Mouse (Mus musculus): ENCODE measurements around the gene Ugt1a5.

Ugt1a5 gene

DNA sequence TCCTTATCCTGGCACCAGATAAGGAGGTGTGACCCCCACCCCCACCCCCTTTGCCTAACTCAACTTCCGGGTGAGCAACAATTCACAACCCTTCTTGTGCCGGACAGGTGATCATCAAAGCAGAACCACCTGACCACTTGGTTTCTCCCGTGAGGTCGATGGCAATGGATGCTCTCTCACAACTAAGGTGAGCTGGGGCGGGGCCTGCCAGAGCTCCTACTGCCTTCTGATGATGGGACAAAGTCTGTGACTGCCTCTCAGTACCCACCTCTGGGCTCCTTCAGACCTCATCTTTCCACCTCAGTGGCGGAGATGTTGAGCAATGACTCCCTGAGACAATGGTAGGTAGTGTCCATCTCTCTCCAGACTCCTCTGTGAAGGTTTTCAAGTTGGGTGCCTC, 80.1 kb downstream of the Ugt1a5 start:
- DNase-seq, result no peak

DNA sequence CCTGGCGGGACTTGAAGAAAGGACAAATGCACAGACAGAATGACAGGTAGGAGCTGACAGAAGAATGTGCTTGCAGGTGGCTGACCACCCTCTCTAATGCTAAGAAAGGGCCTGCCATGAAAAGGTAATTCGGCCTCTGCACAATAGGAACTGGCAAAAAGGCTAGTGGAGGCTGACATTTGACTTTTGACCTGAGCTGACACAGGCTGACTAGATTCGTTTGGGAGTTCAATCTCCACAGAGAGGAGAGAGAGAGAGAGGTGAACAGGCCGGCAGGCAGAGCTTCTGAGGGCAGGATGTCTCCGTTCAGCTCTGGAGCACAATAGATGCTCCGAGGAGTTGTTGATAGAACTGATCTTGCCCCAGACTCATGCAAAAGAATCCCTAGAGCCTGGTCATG, 80.6 kb downstream of the Ugt1a5 start:
- DNase-seq, result no peak

DNA sequence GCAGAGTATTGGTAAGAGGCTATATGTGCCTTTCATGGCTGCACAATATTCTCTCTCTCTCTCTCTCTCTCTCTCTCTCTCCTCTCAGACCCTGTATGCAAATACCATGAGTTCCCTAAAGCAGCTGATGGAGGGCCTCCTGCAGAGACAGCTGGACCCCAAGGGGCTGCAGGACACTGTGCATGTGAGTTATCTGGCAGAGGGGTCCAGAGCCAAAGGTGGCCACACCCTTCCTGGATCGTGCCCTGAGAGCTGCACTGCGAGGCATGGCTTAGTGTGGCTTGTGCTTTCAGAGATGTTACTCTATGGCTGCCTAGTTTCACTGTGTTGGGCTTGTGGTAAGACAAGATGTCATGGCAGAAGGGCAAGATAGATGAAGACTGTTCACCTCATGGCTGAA, 81.8 kb downstream of the Ugt1a5 start:
- no peak for DNase-seq

DNA sequence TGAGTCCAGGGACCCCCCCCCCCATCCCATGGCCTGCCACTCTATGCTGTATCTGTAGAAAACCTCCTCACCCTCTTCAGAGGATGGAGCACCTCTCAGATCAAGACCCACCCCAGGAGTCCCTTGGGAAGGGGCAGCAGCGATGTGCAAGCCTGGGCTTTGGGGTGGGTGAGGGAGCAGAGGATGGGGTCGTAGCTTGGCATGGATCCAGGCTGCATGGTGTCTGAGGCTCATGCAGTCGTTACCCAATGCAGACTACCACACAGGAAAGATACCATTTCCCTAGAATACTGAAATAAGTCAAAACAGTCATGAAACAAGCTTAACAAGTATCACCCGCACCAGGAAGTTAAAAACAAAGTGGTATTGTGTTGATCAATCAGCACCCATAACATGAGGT, 82.8 kb downstream of the Ugt1a5 start:
- no peak for DNase-seq

DNA sequence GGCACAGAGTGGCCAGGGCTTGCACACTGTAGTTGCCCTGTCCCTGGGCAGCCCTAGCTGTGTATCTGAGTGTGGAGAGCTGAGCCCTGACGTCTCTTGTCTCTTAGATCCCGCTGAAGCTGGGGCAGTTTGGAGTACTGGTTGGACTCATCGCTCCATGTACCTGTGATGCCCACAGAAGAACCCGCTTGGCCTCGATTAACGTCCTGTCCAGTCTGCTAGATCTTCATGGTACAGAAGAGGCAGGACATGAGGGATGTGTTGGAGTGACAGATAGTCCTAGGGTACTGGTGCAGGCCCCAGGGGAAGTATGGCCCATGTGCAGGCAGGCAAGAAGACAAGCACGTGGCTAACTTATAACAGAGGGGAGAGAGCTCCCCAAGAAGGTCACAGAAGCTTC, 83.8 kb downstream of the Ugt1a5 start:
- no peak for DNase-seq

DNA sequence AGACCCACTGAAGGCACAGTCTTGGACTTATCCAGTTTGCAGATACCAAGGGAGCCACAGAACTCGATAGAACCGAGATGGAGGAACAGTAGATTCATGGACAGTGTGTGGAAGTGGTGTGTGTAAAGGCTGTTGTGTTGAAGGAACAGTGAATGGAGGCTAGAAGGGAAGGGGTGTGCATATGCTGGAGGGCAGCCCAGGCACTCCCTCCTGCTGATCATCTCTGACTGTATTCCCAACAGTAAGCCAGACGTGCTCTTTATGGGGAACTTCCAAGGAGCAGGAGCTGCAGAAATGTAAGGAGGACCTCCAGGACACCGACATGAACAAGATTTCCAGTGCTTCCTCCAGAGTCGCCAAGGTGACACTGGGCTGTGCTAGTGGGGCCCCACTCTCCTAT, 84.2 kb downstream of the Ugt1a5 start:
- DNase-seq, result no peak

DNA sequence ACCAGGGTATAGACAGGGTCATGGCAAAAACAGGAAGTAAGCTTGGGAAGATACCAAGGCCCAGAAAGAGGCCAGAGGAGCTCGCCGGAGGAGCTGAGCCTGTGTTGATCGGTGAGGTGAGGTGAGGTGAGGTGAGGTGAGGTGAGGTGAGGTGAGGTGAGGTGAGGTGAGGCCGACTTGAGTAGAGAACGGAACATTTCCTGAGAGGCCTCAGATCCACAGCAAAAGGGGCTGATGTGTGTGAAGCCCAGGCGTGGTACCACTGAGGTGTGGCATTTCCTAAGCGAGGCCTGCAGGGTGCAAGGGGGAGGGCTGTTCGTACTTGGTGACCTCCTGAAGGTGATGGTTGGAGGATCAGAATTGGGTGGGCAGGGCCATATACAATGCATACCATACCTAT, 87.3 kb downstream of the Ugt1a5 start:
- DNase-seq, result no peak

DNA sequence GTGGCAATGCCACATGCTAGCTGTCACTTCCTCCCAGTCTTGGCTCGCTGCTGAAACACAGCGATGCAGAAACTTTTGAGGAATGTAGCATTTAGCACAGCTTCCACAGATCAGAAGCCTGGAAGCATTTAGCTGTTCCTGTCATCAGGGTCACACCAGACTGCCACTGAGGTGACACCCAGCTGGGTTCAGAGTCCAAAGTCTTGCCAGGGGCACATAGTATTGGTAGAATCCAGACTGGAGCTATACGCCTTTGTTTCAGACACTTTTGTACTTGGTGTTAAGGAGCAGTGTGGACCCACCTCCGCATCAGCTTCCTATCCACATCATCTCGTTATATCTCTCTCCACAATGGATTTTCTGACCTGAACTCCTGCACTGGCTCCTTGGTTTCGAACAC, 87.7 kb downstream of the Ugt1a5 start:
- DNase-seq, result no peak

DNA sequence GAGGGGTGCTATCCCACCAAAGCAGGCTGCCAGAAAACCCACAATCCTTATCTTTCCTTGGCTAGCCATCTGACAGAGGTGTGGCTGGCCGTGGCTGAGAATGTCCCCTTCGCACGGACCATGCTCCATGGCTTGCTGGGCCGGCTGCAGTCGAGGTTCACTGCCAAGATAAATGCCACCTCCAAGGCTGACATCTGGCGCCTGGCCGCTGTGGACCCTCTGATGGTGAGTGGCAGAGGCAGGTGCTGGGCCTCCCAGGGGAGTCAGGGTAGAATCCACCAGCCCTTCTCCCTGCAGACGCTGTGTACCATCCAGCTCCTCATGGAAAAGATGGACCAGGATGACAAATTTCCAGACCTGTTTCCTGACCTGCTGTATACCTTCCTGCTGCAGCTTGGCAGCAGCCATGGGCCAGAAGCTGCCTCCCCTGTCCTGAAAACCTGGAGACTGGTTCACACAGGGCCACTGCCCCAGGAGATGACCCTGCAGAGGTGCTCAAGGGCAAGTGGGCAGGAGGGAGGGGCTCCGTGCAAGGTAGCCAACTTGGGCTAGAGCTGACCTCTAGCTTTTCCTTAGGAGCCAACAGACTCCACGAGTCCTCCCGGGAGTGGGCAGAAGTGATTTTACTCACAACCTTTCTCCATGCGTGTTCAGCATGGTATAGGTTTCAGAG, 89.1 kb downstream of the Ugt1a5 start:
- no peak for DNase-seq

DNA sequence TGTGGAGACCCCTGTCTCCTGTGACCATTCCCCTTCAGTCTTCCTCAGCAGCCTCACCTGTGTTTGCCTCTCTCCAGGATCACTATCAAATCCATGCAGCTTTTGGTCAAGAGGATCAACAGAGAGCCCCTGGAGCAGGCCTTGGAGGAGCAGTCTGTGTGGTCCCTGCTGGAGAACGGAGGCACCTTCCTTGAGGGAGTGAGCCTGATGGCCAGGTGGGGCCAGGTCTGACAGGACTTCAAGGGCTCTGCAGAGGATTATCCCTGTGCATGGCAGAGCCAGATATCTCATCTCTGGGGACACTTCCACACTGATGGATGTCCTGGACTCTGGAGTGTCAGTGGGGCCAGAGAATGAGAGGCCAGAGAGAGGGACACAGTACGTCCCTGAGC, 89.7 kb downstream of the Ugt1a5 start:
- DNase-seq, result no peak

DNA sequence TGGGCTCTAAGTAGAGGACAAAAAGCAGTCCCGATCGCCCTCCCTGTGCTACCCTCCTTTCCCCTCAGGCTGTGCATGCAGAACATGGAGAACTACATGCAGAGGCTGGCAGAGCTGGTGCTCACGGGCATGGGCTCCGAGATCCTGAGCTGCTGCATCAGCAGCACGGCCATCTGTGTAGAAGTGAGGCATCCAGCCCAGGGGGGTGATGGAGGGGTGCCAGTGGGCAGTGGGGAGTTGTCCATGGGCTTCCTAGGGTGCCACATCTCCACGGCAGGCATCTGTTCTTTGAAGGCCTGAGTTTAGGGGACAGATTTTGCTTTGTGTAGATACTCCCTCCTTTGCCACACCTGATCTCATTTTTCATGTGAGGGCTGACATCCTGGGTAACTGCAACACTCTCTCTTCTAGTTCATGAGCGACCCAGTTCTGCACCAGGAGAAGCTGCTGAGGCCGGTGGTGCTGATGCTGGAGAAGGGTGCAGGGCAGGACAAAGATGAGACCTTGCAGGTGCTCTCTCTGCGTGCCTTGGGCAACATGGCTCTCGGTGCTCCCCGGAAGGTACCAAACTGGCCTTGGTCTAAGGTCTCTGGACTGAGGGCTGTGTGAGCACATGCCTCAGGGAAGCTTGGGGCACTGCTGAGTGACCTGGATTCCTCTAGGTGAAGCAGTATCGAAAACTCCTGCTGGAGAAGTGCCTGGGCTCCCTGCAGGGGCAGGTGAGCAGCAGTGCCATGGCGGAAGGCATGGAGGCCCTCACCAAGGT, 90.4 kb downstream of the Ugt1a5 start:
- DNase-seq, result peak in 1 of 2 experiments; percentile 51

DNA sequence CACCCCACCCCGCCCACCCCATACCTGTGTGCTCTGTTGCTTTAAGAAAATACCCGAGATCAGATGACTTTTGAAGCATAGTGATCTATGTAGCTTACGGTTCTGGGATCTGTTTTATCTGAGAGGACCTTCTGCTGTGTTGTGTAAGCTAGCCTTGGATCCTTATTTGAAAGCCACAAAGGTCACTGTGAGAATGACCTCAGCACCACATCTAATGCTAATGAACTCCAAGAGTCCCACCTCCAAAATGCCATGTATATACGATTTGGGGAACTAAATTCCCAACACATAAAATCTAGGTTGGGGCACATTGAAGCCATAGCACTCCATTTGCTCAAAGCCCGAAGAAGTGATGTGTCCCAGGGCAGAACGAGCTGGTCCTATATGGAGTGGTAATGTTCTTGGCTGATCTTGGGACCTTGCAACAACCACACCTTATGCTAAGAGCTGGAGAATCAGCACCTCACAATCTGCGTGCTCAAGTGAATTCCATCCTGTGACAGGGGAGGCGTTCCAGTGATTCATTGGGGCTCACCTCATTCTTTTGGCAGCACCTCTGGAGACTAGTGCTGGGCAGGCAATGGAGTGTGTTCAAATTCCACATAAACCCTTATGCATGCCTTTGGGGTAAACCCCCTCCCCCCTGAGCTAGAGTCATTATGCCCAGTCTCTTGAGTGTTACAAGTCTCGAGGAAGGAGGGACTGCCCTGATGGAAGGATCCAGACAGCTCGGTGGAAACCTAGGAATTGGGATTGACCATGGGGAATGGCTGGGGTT, 91.3 kb downstream of the Ugt1a5 start:
- no peak for DNase-seq

DNA sequence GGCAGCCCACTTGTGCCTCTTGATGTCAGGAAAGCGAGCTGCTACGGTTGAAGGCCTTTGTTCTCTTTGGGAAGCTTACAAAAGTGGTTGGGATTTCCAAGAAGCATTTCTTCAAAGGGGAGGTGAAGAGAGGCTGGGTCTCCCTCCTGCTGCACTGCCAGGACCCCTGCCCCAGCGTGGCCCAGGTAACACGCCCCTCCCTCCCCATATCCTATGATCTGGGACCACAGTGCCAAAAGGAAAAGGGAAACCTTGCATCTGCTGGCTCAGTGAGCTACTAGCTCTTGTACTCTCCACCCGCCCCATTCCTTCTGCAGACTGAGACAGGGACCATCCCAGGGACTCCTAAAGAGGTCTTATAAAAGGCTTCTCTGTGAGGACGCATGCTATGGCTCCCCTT, 91.9 kb downstream of the Ugt1a5 start:
- no peak for DNase-seq

DNA sequence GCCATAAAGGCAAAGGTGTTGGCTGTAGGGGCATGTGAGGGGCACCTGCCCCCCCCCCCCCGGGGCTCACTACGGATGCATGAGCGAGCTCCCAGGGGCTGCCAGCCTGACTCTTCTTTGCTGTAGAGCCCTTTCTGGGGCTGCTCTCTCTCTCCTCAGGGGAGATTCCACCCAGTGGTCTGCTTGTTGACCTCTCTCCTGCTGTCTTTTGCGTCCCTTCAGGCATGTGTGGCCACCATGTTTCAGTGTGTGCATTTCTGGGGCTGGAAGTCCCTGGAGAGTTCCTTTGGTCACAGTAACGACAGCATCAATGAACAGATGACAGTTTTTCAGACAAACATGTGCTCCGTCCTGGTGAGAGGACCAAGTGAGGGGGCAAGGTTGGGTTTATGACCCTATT, 92.5 kb downstream of the Ugt1a5 start:
- DNase-seq, result no peak

DNA sequence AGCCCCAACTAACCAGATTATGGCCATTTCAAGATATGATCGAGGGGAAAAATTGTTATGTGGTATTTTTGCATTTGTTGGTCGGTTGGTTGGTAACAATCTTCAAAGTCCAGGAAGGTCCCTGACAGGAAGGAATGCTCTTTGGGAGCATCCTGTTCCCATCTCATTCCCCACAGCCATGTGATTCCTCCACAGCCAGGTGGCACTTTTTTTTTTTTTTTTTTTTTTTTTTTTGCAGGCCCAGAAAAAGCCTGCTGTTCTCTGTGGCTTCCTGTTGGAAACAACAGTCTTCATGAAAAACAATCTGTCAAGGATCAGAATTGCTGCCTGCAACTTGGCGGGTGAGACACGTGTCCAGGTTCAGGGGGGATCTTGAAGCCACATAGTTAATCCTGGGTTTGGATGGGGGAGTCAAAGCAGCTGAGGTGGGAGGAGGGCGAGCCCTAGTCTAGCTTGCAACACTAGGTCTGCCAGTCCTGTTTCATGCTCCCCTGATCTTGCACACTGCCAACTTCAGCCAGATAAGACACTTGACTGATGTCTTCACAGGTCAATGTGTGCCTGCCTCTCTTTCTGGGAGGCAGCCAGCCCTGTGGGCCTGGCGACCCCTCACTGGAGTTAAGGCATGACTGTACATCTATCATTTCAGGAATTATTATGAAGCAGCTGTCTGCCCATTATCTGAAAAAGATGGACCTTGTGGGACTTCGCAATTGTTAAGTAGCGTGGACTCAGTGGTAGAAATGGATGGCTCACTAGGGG, 93.2 kb downstream of the Ugt1a5 start:
- DNase-seq, result no peak

DNA sequence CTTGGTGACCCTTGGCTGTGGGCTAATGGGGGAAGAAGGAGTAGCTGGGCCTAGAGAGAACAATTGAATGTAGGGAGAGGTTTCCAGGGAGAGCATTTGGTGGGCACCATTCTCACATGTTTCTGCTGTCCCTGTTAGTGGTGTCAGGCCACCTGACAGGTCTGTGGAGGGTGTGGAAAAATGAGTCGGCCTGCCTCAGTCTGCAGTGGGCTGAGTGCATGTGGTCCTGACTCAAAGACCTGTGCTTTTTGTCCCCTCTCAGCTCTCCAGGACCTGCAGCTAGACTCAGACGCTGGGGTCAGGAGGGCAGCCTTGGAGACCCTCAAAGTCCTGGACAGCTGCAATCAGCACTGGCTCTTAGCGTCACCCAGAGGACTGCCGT, 93.8 kb downstream of the Ugt1a5 start:
- DNase-seq, result no peak

DNA sequence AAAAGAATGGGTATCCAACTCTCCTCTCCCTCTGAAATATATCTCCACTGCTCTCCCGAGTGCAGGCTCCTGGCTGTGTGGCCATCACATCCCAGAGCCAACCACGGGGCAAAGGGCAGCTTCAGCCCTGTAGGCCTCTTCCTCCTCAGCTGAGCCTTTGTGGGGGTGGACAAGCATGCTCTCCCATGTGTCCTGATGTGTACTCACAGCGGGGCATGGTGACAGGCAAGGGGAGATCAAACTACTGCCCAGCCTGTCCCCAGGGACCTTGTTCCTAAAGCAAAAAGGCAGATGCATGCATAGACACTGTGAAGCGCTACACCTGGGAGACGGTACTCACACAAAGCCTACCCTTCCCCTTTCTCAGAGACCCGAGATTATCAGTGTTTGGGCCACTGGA, 94.3 kb downstream of the Ugt1a5 start:
- DNase-seq, result no peak

DNA sequence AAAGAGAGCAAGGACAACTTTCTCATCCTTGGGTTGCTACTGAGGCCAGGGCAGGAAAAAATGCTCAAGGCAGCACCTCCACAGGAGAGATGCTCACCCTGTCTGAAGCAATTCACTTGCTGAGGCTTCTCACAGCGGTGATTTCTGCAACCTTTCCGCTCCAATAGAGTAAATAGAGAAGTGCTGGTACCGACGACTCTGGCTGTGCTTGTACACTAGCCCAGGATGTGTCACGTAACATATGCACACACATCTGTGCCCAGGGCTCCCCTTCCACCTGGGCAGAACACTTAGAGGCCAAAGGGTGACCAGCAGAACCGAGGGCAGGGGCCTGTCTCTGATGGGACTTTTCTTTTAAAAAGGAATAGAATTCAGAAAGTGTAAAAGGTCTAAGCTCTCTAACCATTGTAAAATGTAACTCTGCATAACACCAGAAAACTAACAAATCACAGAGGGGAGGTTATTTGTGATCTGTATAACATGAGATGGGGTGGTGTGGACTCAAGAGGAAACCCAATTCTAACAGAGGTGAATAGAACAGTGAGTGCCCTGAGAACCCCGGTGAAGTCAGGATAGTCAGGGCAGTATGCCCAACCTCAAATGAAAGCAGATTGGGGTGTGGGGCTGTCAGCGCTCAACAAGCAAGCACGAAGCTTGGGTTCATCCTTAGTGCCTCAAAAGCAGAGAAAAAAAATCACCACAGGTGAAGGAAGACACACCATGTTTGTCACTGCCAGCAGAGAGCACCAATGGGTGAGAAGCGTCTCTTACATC, 95.0 kb downstream of the Ugt1a5 start:
- no peak for DNase-seq

DNA sequence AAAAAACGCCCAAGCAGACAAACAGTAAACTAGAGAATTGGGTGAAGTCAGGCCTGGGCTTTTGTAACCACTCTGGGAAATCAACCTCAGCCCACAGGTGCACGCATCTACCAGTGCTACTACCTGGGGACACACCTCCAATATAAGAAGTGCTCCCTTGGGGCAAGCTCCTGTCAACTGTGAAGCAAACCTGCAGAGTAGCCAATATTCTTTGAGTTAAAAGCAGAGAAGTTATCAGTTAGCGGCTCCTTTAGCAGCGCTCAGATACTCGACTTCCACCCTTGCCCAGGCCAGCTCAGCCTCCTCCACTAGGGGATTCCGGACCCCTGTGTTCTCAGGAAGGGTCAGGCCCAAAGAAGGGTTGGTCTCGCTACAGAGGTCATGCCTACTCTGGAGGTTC, 95.9 kb downstream of the Ugt1a5 start:
- no peak for DNase-seq

DNA sequence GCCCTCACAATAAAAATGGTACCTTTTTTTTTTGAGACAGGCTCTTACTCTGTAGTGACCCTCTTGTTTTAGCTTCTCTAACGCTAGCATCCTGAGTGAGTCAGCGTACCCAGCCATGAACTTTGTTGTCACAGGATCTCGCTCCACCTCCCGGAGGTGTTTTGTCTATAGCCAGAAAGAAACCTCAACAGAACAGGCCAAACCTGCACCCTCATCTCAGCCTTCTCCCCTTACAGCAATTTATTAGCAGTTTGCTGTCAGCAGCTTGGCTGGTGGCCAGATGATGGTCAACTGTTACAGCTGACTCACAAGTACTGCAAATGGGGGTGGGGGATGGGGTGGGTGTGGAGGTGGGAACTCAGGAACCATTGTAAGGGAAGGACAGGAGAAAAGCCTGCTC, 96.4 kb downstream of the Ugt1a5 start:
- DNase-seq, result no peak

DNA sequence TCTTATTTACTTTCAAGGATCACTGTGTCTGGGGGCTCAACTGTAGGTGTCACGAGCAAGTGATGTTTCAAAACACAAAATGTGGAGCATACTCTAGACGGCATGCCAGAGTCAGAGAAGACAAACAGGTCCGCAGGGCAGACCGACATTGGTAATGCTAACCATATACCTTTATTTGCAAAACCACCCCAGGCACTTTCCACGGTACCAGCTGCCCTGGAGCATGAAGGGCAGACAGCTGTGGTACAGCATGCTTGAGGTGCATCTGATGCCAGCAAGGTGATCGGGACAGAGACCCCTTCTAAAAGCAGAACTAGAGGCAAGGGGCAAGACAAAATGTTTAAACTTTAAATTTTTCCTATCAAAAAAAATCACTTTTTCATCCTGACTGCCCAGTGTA, 97.1 kb downstream of the Ugt1a5 start:
- no peak for DNase-seq

DNA sequence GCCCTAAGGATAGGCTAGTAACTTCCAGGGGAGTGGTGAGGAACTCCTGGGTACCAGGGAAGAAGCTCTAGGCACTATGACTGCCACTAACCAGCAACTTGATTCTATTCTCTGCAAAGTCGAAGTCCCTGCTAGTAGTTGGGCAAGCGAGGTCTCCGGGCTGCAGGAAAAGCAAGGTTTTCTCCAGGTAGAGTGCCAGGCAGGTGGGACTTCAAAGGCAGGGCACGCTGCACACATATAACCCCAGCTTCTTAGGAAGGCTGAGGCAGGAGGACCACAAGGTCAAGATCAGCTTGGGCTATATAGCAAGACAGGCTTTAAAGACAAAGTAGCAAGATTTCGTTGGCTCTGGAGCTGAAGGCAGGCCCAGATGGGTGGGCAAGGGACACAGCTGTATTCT, 98.0 kb downstream of the Ugt1a5 start:
- DNase-seq, result no peak

Data from cerebellum, postnatal 36 days (tissue).